Mouse (Mus musculus): ENCODE results near the gene Shc1.

DNA sequence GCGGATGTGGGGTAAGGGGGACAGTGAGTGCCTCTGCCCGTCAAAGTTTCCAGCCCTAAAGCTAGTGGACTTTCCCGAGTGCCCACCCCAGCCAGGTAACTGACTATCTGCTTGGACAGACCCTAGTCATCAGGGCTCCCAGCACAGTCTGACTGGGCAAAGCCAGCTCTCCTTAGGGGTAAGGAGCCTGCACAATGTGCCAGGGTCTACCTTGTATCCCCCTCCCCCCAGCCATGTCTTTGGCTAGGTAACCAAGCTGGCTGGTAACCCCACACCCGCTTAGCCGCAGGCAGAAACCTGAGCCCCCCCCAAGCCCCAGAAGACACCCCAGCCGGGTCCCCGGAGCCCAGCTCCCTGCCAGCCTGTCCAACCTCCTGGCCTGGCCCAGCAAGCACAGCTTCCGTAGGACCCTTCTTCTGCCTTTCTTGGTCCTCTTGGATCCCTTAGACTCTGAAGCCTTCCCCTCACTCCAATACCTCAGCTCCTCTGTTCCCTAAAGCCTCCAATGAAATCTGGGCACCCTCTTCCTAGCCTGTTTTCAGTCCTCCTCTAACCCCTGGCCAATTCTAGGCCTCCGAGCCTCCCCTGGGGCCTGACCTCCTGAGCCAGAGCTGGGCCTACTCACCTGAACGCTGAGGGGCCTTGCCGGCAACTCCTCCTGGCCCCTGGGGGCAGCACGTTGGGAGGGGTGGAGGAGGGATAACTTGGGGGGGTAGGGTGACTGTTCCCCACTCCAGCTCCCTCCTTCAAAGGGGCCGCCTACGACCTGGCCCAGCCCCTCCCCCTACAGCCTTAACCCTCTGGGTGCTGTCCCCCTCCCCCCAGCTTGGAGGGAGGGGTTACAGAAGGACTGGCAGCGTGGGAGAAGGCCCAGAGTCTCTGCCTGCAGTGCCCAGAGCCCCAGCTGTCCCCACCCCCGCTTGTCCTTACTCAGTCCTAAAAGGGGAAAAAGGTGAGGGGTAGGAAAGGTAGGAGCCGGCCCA, 31.5 kb upstream of the Shc1 start:
- TF ChIP-seq POLR2A (IDR thresholded peaks at IDR 0.05; ENCODE audit: extremely low read depth, insufficient read depth, low read length) (no peak), CTCF (IDR thresholded peaks at IDR 0.05; ENCODE audit: extremely low read depth, insufficient read depth, low read length) (no peak)
